Mouse (Mus musculus) stomach, embryonic 16.5 days (tissue): Measurements from ENCODE around the gene Trim56. TPM values are rescaled to one million over a fixed set of nuclear protein-coding genes. Genes with fewer than 3 reads are reported as not detected.

ENCODE experiments used
- ATAC-seq: fragments of 200-750 bp; cut with Nextera tagmentation; 2 replicates; pipeline ENCODE4 v1.8.0; 2017; ENCODE audit warnings: moderate number of reproducible peaks, moderate TSS enrichment; ENCODE audit not compliant: insufficient read depth, low FRiP score
- H3K27ac ChIP-seq: fragments of 300-500 bp; sonication (generic); 2 replicates; pipeline ENCODE4 v1.5.1; 2014; ENCODE audit warnings: low read length
- H3K27me3 ChIP-seq: fragments of 300-500 bp; sonication (generic); 2 replicates; pipeline ENCODE4 v1.6.1; 2014; ENCODE audit warnings: low read length, control low read depth, mixed read lengths; ENCODE audit not compliant: control insufficient read depth, insufficient read depth
- H3K36me3 ChIP-seq: fragments of 300-500 bp; sonication (generic); 2 replicates; pipeline ENCODE4 v1.6.1; 2014; ENCODE audit warnings: low read length; ENCODE audit not compliant: control insufficient read depth, insufficient read depth
- H3K4me1 ChIP-seq: fragments of 300-500 bp; sonication (generic); 2 replicates; pipeline ENCODE4 v1.6.1; 2014; ENCODE audit warnings: low read length, control low read depth, mixed read lengths; ENCODE audit not compliant: control insufficient read depth, insufficient read depth
- H3K4me2 ChIP-seq: fragments of 300-500 bp; sonication (generic); 2 replicates; pipeline ENCODE4 v1.6.1; 2014; ENCODE audit warnings: low read depth, low read length, mixed read lengths
- H3K4me3 ChIP-seq: fragments of 300-500 bp; sonication (generic); replicated peaks from 2 replicates; pipeline ENCODE4 v1.5.1; 2014; ENCODE audit warnings: mild to moderate bottlenecking, low read length
- H3K9ac ChIP-seq: fragments of 300-500 bp; sonication (generic); 2 replicates; pipeline ENCODE4 v1.6.1; 2014; ENCODE audit warnings: low read length
- H3K9me3 ChIP-seq: fragments of 300-500 bp; sonication (generic); replicated peaks from 2 replicates; pipeline ENCODE4 v1.6.1; 2016; ENCODE audit warnings: low read length, control low read depth; ENCODE audit not compliant: control insufficient read depth
- WGBS: fragments of 180-500 bp; shearing (Covaris S2); extraction: QIAGEN DNeasy Blood & Tissue Kit; methylation state at CpG from one replicate; pipeline ENCODE4 v1.1.7; 2014; 5-methylcytosine and 5-hydroxymethylcytosine counted together
- polyA plus RNA-seq: library from polyadenylated mRNA; unstranded; fragments of >200 nt; fragmentation: Nextera tagmentation; extraction: Ambion mirVana; gene quantifications from 2 replicates; pipeline ENCODE4 v1.2.1, GENCODE M21; 2015

The Trim56 gene
- polyA plus RNA-seq, 1 experiment from 2014 or later: 9.3 TPM

GRCm38 (mm10) chr5:137102575-137103522 is 13.2 kb downstream of the Trim56 start:
- 65% methylated on average over 28 of the region's 28 CpGs for WGBS
- Histone ChIP-seq H3K27ac (no peak overlapping the region), H3K4me2 (no peak overlapping the region), H3K36me3 (no peaks in the 10 kb centered on the region), H3K4me1 (no peaks in the 10 kb centered on the region), H3K9ac (no peak overlapping the region), H3K27me3 (no peaks in the 10 kb centered on the region), H3K4me3 (no peak overlapping the region), H3K9me3 (no peaks in the 10 kb centered on the region)
- ATAC-seq: peak; percentile 73; the same call in 1 of the 2 replicates

DNA sequence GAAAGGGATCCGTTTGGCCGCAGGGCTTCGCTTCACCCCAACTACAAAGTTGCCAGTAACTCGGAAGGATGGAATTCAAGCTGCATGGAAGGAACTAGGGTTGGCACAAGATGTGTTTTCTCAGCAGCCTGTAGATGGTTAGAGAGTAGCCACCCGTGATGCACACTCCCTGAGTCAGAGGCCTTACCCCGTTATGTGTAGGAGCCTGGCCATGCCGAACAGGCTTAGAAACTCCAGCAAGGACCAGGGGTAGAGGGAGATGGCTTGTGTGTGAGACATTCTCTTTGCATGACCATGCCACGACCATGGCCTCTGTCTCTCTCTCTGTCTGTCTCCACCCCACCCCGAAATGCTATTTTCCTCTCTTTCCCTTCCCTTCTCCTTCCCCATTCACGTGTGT is 13.9 kb downstream of the Trim56 start:
- H3K4me3 ChIP-seq: no peak overlapping the region
- H3K4me2 ChIP-seq: no peak overlapping the region
- H3K27ac ChIP-seq: no peak overlapping the region
- H3K36me3 ChIP-seq: no peaks in the 10 kb centered on the region
- 70% methylated on average over 10 of the region's 10 CpGs for WGBS
- H3K4me1 ChIP-seq: no peaks in the 10 kb centered on the region
- no peak overlapping the region for H3K9ac ChIP-seq
- no peak for ATAC-seq
- H3K27me3 ChIP-seq: no peaks in the 10 kb centered on the region
- no peaks in the 10 kb centered on the region for H3K9me3 ChIP-seq

GRCm38 (mm10) chr5:137100660-137101059 is 15.3 kb downstream of the Trim56 start:
- H3K27me3 ChIP-seq: no peaks in the 10 kb centered on the region
- 55% methylated on average over 4 of the region's 4 CpGs for WGBS
- no peak overlapping the region for H3K4me3 ChIP-seq
- ATAC-seq: no peak
- H3K4me2 ChIP-seq: no peak overlapping the region
- no peak overlapping the region for H3K9ac ChIP-seq
- peaks cover 3% of the 10 kb centered on the region; the same call in 1 of the 2 replicates for H3K4me1 ChIP-seq
- H3K36me3 ChIP-seq: no peaks in the 10 kb centered on the region
- H3K27ac ChIP-seq: no peak overlapping the region
- H3K9me3 ChIP-seq: 0 out of 2 replicates have a peak, but pooled peaks cover 3% of the 10 kb centered on the region

GRCm38 (mm10) chr5:137098418-137098817 is 17.6 kb downstream of the Trim56 start:
- H3K4me1 ChIP-seq: peaks cover 3% of the 10 kb centered on the region; the same call in 1 of the 2 replicates
- H3K4me3 ChIP-seq: no peak overlapping the region
- H3K4me2 ChIP-seq: no peak overlapping the region
- H3K36me3 ChIP-seq: no peaks in the 10 kb centered on the region
- H3K9me3 ChIP-seq: 0 out of 2 replicates have a peak, but pooled peaks cover 3% of the 10 kb centered on the region
- ATAC-seq: no peak
- no peaks in the 10 kb centered on the region for H3K27me3 ChIP-seq
- WGBS: 53% methylated on average over 11 of the region's 11 CpGs
- no peak overlapping the region for H3K27ac ChIP-seq
- no peak overlapping the region for H3K9ac ChIP-seq

- WGBS: 33% methylated on average over 1 of the region's 1 CpGs
- Histone ChIP-seq H3K9ac (no peak overlapping the region), H3K27me3 (no peaks in the 10 kb centered on the region), H3K9me3 (0 out of 2 replicates have a peak, but pooled peaks cover 3% of the 10 kb centered on the region), H3K27ac (peak overlapping the region; percentile 25; the same call in 1 of the 2 replicates), H3K4me1 (peaks cover 11% of the 10 kb centered on the region; the same call in 1 of the 2 replicates), H3K4me3 (no peak overlapping the region), H3K36me3 (no peaks in the 10 kb centered on the region), H3K4me2 (no peak overlapping the region)
- peak; percentile 57; the same call in 1 of the 2 replicates for ATAC-seq
These were observed 20.0 kb downstream of the Trim56 start for GRCm38 (mm10) chr5:137096037-137096436.

- 84% methylated on average over 10 of the region's 10 CpGs for WGBS
- Histone ChIP-seq H3K27me3 (no peaks in the 10 kb centered on the region), H3K4me2 (no peak overlapping the region), H3K27ac (no peak overlapping the region), H3K9ac (no peak overlapping the region), H3K4me1 (peaks cover 11% of the 10 kb centered on the region; the same call in 1 of the 2 replicates), H3K36me3 (no peaks in the 10 kb centered on the region), H3K4me3 (no peak overlapping the region), H3K9me3 (0 out of 2 replicates have a peak, but pooled peaks cover 3% of the 10 kb centered on the region)
- ATAC-seq: no peak
These were observed 20.9 kb downstream of the Trim56 start for GRCm38 (mm10) chr5:137095135-137095534.

GRCm38 (mm10) chr5:137093720-137094119 is 22.3 kb downstream of the Trim56 start:
- peaks cover 11% of the 10 kb centered on the region; the same call in 1 of the 2 replicates for H3K4me1 ChIP-seq
- 0 out of 2 replicates have a peak, but pooled peaks cover 3% of the 10 kb centered on the region for H3K9me3 ChIP-seq
- H3K27ac ChIP-seq: no peak overlapping the region
- 74% methylated on average over 9 of the region's 9 CpGs for WGBS
- H3K4me2 ChIP-seq: no peak overlapping the region
- no peak overlapping the region for H3K9ac ChIP-seq
- H3K36me3 ChIP-seq: no peaks in the 10 kb centered on the region
- no peak for ATAC-seq
- H3K4me3 ChIP-seq: no peak overlapping the region
- H3K27me3 ChIP-seq: no peaks in the 10 kb centered on the region

DNA sequence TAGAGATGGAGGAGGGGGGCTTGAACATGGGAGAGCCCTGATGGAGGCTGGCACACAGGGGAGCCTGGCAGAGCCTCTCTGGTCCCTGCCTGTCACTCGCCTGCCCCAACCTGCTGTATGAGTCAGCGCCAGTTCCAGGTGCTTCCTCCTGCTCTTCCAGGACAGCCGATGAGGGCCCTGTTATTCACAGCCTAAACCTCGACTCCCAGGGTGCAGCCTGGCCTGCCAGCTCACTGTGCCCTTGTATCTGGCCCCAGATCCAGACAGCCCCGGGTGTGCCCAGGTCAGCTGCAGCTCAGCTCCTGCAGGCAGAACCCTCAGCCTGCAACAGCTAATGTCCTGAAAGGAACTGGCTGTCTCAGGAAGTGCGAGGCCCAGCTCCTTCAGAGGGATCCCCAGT is 24.4 kb downstream of the Trim56 start:
- H3K36me3 ChIP-seq: no peaks in the 10 kb centered on the region
- WGBS: 48% methylated on average over 6 of the region's 6 CpGs
- H3K9me3 ChIP-seq: 0 out of 2 replicates have a peak, but pooled peaks cover 1% of the 10 kb centered on the region
- peaks cover 11% of the 10 kb centered on the region; the same call in 1 of the 2 replicates for H3K4me1 ChIP-seq
- peak; percentile 59; the same call in 1 of the 2 replicates for ATAC-seq
- H3K27me3 ChIP-seq: no peaks in the 10 kb centered on the region
- no peak overlapping the region for H3K4me3 ChIP-seq
- H3K9ac ChIP-seq: no peak overlapping the region
- H3K4me2 ChIP-seq: no peak overlapping the region
- peak overlapping the region; percentile 39; the same call in 1 of the 2 replicates for H3K27ac ChIP-seq

- no peaks in the 10 kb centered on the region for H3K27me3 ChIP-seq
- H3K9me3 ChIP-seq: no peaks in the 10 kb centered on the region
- H3K4me2 ChIP-seq: no peak overlapping the region
- WGBS: 71% methylated on average over 10 of the region's 10 CpGs
- no peak overlapping the region for H3K4me3 ChIP-seq
- H3K9ac ChIP-seq: no peak overlapping the region
- no peak for ATAC-seq
- no peak overlapping the region for H3K27ac ChIP-seq
- no peaks in the 10 kb centered on the region for H3K36me3 ChIP-seq
- peaks cover 10% of the 10 kb centered on the region; the same call in 1 of the 2 replicates for H3K4me1 ChIP-seq
These were observed 25.1 kb downstream of the Trim56 start for GRCm38 (mm10) chr5:137090870-137091269.
